Mouse (Mus musculus) adrenal gland, adult 8-10 months (tissue): ENCODE data around the gene Ube2cbp. TPM values are rescaled to one million over a fixed set of nuclear protein-coding genes. Genes with fewer than 3 reads are reported as not detected.

Experiments used
- DNase-seq: peaks from one replicate; pipeline ENCODE4 v3.0.0; 2022
- total RNA-seq, 4 experiments: library from RNA; stranded (reverse); gene quantifications; 2 replicates each; pipeline ENCODE4 v1.2.4; 2022

Gene Ube2cbp
- 1 to 10 TPM; 1.9 to 4.2 (median 3.5) TPM for total RNA-seq

- DNase-seq: peak; percentile 77
These were observed at the start of gene Ube2cbp for GRCm38 (mm10) chr9:86464151-86465105. Ube2cbp (minus strand) TSS chr9:86464950.

DNA sequence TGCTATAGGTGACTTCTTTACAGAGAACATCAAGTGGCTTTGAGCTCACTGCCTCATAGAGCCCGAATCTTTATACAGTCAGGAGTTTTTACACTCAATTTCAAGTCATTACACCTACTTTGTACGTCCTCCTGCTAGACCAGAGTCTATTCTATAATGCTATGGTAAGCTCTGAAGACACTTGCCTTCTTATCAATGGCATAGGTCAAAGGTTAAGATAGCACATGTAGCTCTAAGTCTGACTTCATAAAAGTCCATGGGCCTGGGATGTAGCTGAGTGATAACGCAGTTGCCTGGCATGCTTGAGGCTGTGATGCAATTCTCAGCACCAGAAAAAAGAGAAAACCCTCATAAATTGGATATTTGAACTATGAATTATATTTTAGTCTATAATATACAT lies 49.6 kb upstream of the Ube2cbp start:
- DNase-seq: no peak

GRCm38 (mm10) chr9:86513733-86514132 lies 49.0 kb upstream of the Ube2cbp start:
- DNase-seq: no peak

DNA sequence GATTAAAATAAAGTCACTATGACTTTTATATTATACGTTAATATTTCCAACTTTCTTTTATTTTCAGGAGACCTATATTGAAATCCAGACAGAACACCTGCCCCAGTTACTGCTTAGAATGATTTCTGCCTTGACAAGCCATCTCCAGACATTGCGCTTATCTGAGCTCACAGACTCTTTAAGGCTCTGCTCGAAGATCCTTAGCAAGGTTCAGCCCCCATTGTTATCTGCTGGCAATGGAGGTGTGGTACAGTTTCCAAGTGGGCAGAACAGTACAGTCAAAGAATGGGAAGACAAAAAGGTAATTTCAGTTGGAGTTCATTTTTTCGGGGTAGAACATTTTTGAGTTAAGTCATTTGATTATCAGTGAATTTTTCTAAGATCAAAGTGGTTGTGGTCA lies 42.7 kb upstream of the Ube2cbp start:
- DNase-seq: no peak

GRCm38 (mm10) chr9:86499083-86499482 lies 34.3 kb upstream of the Ube2cbp start:
- DNase-seq: no peak

GRCm38 (mm10) chr9:86496261-86496660 lies 31.5 kb upstream of the Ube2cbp start:
- DNase-seq: no peak

DNA sequence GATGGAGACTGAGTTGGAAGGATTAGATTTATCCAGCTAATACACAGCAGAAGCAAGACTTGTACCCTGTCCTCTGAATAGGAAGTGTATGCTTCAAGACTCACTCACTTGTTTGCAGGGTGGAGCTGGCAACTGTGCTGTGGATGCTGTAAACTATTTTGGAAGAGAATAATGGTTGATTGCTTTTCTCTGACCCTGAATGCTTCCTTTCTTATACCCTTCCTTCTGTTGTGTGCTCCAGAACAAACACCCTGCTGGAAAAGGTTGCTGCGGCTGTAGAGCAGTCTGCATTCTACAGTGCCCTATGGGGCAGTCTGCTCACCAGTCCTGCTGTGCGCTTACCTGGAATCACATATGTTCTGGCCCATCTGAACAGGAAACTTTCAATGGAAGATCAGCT lies 27.0 kb upstream of the Ube2cbp start:
- DNase-seq: no peak

DNA sequence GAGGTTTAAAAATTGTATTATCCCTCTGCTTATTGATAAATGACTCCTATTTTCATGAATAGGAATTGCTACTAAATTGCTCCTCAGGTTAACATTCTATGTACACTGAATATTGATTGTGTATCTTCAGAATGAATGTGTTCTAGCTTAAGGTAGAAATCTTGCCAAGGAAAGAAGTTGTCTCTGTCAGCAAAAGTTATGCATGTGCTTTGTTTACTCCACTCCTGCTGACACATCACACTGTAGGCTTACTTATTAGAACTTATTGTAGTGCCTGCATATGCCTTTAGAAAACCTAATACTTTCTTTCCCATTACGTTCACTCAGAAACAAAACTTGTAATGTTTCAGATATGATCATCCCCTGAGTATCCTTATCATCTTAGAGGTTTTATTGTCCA lies 17.5 kb upstream of the Ube2cbp start:
- no peak for DNase-seq

GRCm38 (mm10) chr9:86478414-86479093 lies 13.8 kb upstream of the Ube2cbp start:
- DNase-seq: no peak

DNA sequence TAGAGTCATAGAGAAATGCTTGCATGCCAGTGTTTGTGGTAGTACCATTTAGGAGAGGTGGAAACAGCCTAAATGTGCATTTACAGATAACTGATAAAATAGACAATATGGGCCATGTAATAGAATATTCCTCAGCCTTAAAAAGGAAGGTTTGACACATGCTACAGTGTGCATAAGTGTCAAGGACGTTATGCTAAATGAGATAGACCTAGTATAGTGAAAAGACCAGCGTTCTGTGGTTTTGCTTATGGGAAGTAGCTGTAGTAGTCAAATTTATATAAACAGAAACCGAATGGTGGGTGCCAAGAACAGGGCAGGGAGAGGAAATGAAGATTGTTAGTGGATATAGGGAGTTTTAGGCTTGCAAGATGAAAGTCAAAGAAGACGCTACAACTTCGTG lies 12.0 kb upstream of the Ube2cbp start:
- no peak for DNase-seq

- no peak for DNase-seq
These were observed 11.2 kb upstream of the Ube2cbp start for GRCm38 (mm10) chr9:86475956-86476355.

- peak; percentile 78 for DNase-seq
These were observed 2.5 kb upstream of the Ube2cbp start, which contains the start of gene Dop1a for GRCm38 (mm10) chr9:86466990-86467870. Dop1a (plus strand) TSS chr9:86467154.

GRCm38 (mm10) chr9:86453626-86454025 lies 11.1 kb downstream of the Ube2cbp start:
- DNase-seq: no peak

GRCm38 (mm10) chr9:86451617-86452016 lies 13.1 kb downstream of the Ube2cbp start:
- DNase-seq: no peak

DNA sequence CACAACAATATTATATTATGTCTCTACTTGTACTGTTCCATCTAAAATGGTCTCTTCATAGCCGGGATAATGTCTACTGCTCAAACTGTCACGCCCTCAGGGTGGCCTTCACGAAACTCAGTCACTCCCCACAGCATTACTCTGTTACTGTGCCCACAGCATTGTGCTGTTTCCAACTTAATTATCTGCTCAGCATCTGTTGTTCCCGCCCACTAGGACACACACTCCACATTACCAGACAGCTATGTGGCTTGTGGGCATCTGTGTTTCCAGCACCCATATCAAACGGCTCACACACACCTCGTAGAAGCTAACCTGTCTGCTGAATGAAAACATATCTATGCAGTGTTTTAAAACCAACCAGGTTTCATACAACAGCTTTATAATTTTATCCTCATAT lies 13.7 kb downstream of the Ube2cbp start:
- no peak for DNase-seq

DNA sequence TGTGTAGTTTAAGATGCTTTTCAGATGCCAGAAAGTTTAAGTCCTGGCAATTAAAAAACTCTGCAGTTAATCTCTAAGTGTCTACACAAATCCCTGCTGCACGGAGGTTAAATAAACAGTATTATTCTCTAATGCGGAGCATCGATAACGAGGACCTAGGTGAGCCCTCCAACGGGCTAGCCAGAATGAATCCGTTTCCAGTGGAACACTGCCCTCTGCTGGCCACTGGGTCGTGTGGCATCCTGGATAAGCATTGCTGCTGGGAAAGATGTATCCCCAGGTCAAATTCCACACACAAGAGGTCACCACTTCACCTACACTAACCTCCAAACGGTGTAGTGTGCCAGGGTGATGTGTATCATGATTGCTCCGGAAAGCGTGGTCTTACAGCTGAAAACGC lies 15.2 kb downstream of the Ube2cbp start:
- peak; percentile 50 for DNase-seq

DNA sequence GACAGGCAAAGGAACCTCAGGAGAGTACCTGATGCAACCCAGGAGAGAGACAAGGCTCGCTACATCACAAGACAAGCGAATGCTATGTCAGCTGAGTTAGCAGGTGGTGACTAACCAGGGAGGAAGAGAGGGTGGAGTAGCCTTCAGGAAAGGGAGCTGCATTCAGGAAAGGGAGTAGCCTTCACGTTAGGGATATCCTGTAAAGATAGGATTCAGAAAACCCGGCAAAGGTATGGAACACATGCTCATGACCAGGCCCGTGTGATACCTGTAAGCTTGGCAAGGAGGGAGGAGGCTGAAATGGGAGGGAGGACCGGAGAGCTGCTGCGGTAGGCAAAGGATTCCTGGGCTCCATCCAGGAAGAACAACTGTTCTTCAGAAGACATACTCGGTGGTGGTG lies 17.3 kb downstream of the Ube2cbp start:
- no peak for DNase-seq

DNA sequence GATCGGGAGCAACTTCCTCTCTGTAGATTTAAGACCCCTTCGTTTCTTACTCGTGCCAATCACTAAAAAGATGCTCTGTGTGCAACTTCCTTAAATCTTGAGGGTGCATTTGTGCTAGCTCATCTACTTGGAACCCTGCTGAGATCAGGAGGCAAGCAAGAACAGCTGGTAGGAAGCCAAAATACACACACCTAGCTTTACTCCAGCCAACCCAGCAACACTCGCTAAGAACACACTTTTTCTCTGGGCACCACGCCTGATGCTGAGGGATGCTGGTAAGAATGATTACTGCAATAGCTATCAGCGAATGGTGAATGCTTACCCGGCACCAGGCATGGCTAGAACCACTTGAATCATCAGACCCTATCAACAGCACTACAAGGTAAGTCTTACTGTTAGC lies 17.9 kb downstream of the Ube2cbp start:
- DNase-seq: no peak

DNA sequence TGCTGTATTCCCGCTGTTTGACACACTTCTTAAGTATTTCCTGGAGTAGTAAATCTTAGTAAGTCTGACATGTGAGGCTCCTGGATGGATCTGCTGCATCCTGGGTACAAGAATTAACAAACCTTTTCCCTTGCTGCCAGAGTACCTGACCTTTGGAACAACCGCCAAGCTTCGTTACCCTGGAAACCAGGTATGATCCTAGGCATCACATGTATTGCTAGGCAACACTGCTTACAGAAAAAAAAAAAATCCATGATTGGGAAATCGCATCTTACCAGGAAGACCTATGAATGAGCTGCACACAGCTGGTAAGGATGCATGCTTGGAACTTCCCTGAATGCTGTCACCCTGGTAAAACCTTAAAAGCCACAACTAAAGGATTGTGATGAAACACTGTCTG lies 22.5 kb downstream of the Ube2cbp start:
- DNase-seq: no peak

DNA sequence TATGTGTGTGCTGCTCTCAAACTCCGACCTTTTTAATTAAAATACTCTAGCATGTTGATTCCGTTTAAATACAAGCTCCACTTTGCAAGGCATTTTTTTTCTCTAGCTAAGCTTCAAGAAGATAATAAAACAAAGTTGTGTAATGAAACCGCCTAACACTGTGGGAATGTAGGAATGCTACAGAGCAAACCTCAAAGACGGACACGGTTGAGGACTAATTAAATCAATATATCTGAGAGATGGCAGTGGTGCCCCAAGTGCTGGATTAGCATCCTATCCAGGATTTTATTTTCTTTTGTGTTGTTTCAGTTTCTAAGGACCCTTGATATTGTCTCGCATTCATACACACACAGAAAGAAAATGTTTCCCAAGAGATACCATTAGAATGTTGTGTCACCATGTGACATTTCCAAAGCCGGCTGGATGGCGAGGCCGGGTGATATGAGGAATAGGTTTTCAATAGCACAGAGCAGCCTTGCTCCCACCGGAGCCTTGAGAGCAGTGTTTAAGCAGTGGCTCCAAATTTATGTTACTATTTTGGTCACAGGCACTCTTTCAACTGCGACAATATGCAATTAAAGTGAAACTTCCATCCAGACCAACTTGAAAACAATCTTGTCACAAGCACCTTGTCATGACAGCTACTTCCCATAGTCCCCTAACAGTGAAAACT lies 26.3 kb downstream of the Ube2cbp start:
- no peak for DNase-seq

DNA sequence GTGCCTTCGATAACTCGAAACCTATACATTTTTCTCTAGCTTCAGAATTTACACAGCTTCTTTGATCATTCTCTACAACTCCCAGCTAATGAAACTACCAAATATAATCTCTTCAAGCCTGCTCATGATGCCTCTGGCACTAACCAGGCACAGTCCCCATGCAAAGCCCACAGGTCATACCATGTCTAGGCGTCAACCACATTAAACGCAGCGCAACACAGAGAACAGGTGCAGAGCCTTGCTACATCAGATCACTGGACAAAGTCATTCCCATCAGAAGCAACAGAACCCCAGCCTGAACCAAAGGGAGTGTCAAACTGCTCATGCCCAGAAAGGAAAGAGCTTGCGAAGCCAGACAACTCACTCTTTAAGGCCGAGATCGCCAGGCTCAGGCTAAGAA lies 28.1 kb downstream of the Ube2cbp start:
- DNase-seq: no peak

GRCm38 (mm10) chr9:86435510-86435909 lies 29.2 kb downstream of the Ube2cbp start:
- no peak for DNase-seq
